Mouse (Mus musculus): ENCODE measurements around the gene Aqp9.

The Aqp9 gene

GRCm38 (mm10) chr9:71168511-71168910, at the start of gene Aqp9:
Gene Aqp9, minus strand, starts transcription at chr9:71168682.
- no peak for DNase-seq

GRCm38 (mm10) chr9:71217793-71218095, 49.3 kb upstream of the Aqp9 start:
- DNase-seq = no peak

GRCm38 (mm10) chr9:71216996-71217792, 48.7 kb upstream of the Aqp9 start:
- DNase-seq = no peak

- peak; percentile 4 for DNase-seq
Observed at GRCm38 (mm10) chr9:71216036-71216995, 47.8 kb upstream of the Aqp9 start.

- peak; percentile 56 for DNase-seq
Observed at GRCm38 (mm10) chr9:71215248-71216035, 47.0 kb upstream of the Aqp9 start, which contains the start of gene Aldh1a2. Gene Aldh1a2, plus strand, starts transcription at chr9:71215789.

- DNase-seq = no peak
Observed at GRCm38 (mm10) chr9:71213636-71214035, 45.2 kb upstream of the Aqp9 start.

GRCm38 (mm10) chr9:71210870-71211269, 42.4 kb upstream of the Aqp9 start:
- DNase-seq = no peak

GRCm38 (mm10) chr9:71209299-71209698, 40.8 kb upstream of the Aqp9 start:
- DNase-seq = no peak

- no peak for DNase-seq
Observed at GRCm38 (mm10) chr9:71202265-71202664, 33.8 kb upstream of the Aqp9 start.

- DNase-seq = no peak
Observed at GRCm38 (mm10) chr9:71198826-71199225, 30.3 kb upstream of the Aqp9 start.

GRCm38 (mm10) chr9:71188647-71189415, 20.3 kb upstream of the Aqp9 start:
- DNase-seq = peak; percentile 65

GRCm38 (mm10) chr9:71187396-71187795, 18.9 kb upstream of the Aqp9 start:
- DNase-seq = no peak

- DNase-seq = no peak
Observed at GRCm38 (mm10) chr9:71185823-71186222, 17.3 kb upstream of the Aqp9 start.

GRCm38 (mm10) chr9:71185285-71185684, 16.8 kb upstream of the Aqp9 start:
- no peak for DNase-seq

GRCm38 (mm10) chr9:71179964-71180700, 11.7 kb upstream of the Aqp9 start:
- DNase-seq = no peak

GRCm38 (mm10) chr9:71179276-71179896, 10.9 kb upstream of the Aqp9 start:
- DNase-seq = no peak

- no peak for DNase-seq
Observed at GRCm38 (mm10) chr9:71175686-71176085, 7.2 kb upstream of the Aqp9 start.

GRCm38 (mm10) chr9:71174316-71174975, 6.0 kb upstream of the Aqp9 start:
- no peak for DNase-seq

- no peak for DNase-seq
Observed at GRCm38 (mm10) chr9:71173533-71173932, 5.1 kb upstream of the Aqp9 start.

GRCm38 (mm10) chr9:71167473-71168215, 838 bp downstream of the Aqp9 start:
- no peak for DNase-seq
